Mouse (Mus musculus) activated CD4-positive, CD25-positive, alpha-beta regulatory T cell, adult 4 months (primary cell): Measurements from ENCODE around the gene Atxn2. TPM values are rescaled to one million over a fixed set of nuclear protein-coding genes. Genes with fewer than 3 reads are reported as not detected.

Experiments
- ATAC-seq: one replicate; pipeline ENCODE4 v1.8.0; 2017
- polyA plus RNA-seq, 2 experiments: library from polyadenylated mRNA; unstranded; fragments of 100-300 nt; shearing (Covaris generic); gene quantifications; one replicate each; pipeline ENCODE4 v1.2.1; 2017

Gene Atxn2
- polyA plus RNA-seq, 2 experiments from 2014 or later: 22.6 to 27.5 TPM

- no peak for ATAC-seq
Observed at GRCm38 (mm10) chr5:121818401-121818800, 107.3 kb downstream of the Atxn2 start.

- no peak for ATAC-seq
Observed at GRCm38 (mm10) chr5:121818862-121819261, 107.7 kb downstream of the Atxn2 start.

GRCm38 (mm10) chr5:121819559-121819958, 108.4 kb downstream of the Atxn2 start:
- ATAC-seq: peak; percentile 60

GRCm38 (mm10) chr5:121820161-121820560, 109.0 kb downstream of the Atxn2 start:
- ATAC-seq: no peak

- ATAC-seq: no peak
Observed at GRCm38 (mm10) chr5:121820657-121821056, 109.5 kb downstream of the Atxn2 start.

- ATAC-seq: no peak
Observed at GRCm38 (mm10) chr5:121821116-121821515, 110.0 kb downstream of the Atxn2 start.

- ATAC-seq: no peak
Observed at GRCm38 (mm10) chr5:121821552-121821951, 110.4 kb downstream of the Atxn2 start.

- ATAC-seq: no peak
Observed at GRCm38 (mm10) chr5:121822786-121823505, 111.8 kb downstream of the Atxn2 start.

GRCm38 (mm10) chr5:121823668-121824067, 112.5 kb downstream of the Atxn2 start:
- no peak for ATAC-seq

GRCm38 (mm10) chr5:121824121-121824520, 113.0 kb downstream of the Atxn2 start:
- no peak for ATAC-seq

- ATAC-seq: no peak
Observed at GRCm38 (mm10) chr5:121825606-121826005, 114.5 kb downstream of the Atxn2 start.

GRCm38 (mm10) chr5:121827876-121828275, 116.7 kb downstream of the Atxn2 start:
- ATAC-seq: no peak

- ATAC-seq: no peak
Observed at GRCm38 (mm10) chr5:121828491-121829432, 117.6 kb downstream of the Atxn2 start.

GRCm38 (mm10) chr5:121831002-121831601, 120.0 kb downstream of the Atxn2 start:
- ATAC-seq: no peak

- no peak for ATAC-seq
Observed at GRCm38 (mm10) chr5:121832376-121833155, 121.4 kb downstream of the Atxn2 start.

GRCm38 (mm10) chr5:121833159-121833558, 122.0 kb downstream of the Atxn2 start:
- no peak for ATAC-seq

GRCm38 (mm10) chr5:121833572-121834240, 122.6 kb downstream of the Atxn2 start:
- no peak for ATAC-seq

- no peak for ATAC-seq
Observed at GRCm38 (mm10) chr5:121834241-121834606, 123.1 kb downstream of the Atxn2 start.

GRCm38 (mm10) chr5:121834991-121835747, 124.0 kb downstream of the Atxn2 start:
- no peak for ATAC-seq

GRCm38 (mm10) chr5:121835949-121836691, 125.0 kb downstream of the Atxn2 start:
- peak; percentile 1 for ATAC-seq
